Mouse (Mus musculus): ENCODE measurements around the gene Mtif2. TPM values are rescaled to one million over a fixed set of nuclear protein-coding genes. Genes with fewer than 3 reads are reported as not detected.

The Mtif2 gene
- 44.8 and 45.4 TPM in 2 replicates for polyA plus RNA-seq (2014; fragmentation: Nextera tagmentation; extraction: Ambion mirVana)

- H3K9me3 ChIP-seq (ENCODE audit: control insufficient read depth, low read length), result no peaks in the 10 kb centered on the region
- H3K27ac ChIP-seq (ENCODE audit: low read depth), result peak within 1 kb of the TSS; percentile 77
- peak within 1 kb of the TSS; percentile 85 for H3K4me3 ChIP-seq (ENCODE audit: low read depth, low read length)
- H3K27me3 ChIP-seq (replicated peaks; ENCODE audit: control insufficient read depth, insufficient read depth, low read length), result no peaks in the 10 kb centered on the region
- H3K4me2 ChIP-seq (ENCODE audit: low read length), result peak within 1 kb of the TSS; percentile 87
- peaks cover 14% of the 10 kb centered on the region for H3K36me3 ChIP-seq (ENCODE audit: control insufficient read depth, insufficient read depth, low read length)
- peak; percentile 95 for ATAC-seq (replicated peaks; ENCODE audit: low FRiP score, low TSS enrichment, low read depth)
- peaks cover 4% of the 10 kb centered on the region; the same call in 1 of the 2 replicates for H3K4me1 ChIP-seq (replicated peaks; ENCODE audit: control insufficient read depth, insufficient read depth, low read length)
- DNase-seq (ENCODE audit: low spot score), result peak; percentile 94
- WGBS, result 3% methylated on average over 47 of the region's 47 CpGs
- H3K9ac ChIP-seq (ENCODE audit: low read length), result peak within 1 kb of the TSS; percentile 81
Observed at GRCm38 (mm10) chr11:29525988-29526794, at the start of gene Mtif2. TSS of gene Mtif2 (plus strand) at chr11:29526408.

- DNase-seq (ENCODE audit: low spot score) (no peak), ATAC-seq (replicated peaks; ENCODE audit: low FRiP score, low TSS enrichment, low read depth) (no peak)
- Histone ChIP-seq H3K9ac (ENCODE audit: low read length) (no peak overlapping the region), H3K27ac (ENCODE audit: low read depth) (no peak overlapping the region), H3K4me1 (replicated peaks; ENCODE audit: control insufficient read depth, insufficient read depth, low read length) (no peaks in the 10 kb centered on the region), H3K9me3 (ENCODE audit: control insufficient read depth, low read length) (no peaks in the 10 kb centered on the region), H3K4me3 (ENCODE audit: low read depth, low read length) (no peak overlapping the region), H3K36me3 (ENCODE audit: control insufficient read depth, insufficient read depth, low read length) (peaks cover 21% of the 10 kb centered on the region), H3K4me2 (ENCODE audit: low read length) (no peak overlapping the region), H3K27me3 (replicated peaks; ENCODE audit: control insufficient read depth, insufficient read depth, low read length) (no peaks in the 10 kb centered on the region)
- WGBS, result 90% methylated on average over 1 of the region's 1 CpGs
Observed at GRCm38 (mm10) chr11:29493135-29493534, 33.1 kb upstream of the Mtif2 start.

DNA sequence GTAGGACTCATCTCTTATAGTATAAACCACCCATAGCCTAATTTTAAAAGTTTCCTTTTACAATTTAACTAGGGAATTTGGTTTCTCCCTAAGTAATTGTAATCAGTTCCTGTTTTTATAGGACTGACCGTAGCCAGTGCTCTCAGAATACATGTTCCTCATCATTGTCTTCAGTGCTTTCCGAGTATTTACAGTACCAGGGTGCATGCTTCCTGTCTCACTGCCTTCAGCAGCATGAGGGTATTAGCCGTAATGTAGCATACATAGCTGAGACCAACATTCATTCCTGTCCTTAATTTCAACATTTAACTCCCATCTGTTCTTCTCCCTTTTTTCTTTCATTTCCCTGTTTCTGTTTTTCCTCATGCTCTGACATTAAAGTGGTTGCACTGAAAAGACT is 29.2 kb upstream of the Mtif2 start:
- Histone ChIP-seq H3K4me2 (ENCODE audit: low read length) (no peak overlapping the region), H3K4me1 (replicated peaks; ENCODE audit: control insufficient read depth, insufficient read depth, low read length) (no peaks in the 10 kb centered on the region), H3K27ac (ENCODE audit: low read depth) (no peak overlapping the region), H3K4me3 (ENCODE audit: low read depth, low read length) (no peak overlapping the region), H3K27me3 (replicated peaks; ENCODE audit: control insufficient read depth, insufficient read depth, low read length) (no peaks in the 10 kb centered on the region), H3K9me3 (ENCODE audit: control insufficient read depth, low read length) (no peaks in the 10 kb centered on the region), H3K36me3 (ENCODE audit: control insufficient read depth, insufficient read depth, low read length) (peaks cover 25% of the 10 kb centered on the region), H3K9ac (ENCODE audit: low read length) (no peak overlapping the region)
- 38% methylated on average over 3 of the region's 3 CpGs for WGBS
- no peak for DNase-seq (ENCODE audit: low spot score)
- no peak for ATAC-seq (replicated peaks; ENCODE audit: low FRiP score, low TSS enrichment, low read depth)

DNA sequence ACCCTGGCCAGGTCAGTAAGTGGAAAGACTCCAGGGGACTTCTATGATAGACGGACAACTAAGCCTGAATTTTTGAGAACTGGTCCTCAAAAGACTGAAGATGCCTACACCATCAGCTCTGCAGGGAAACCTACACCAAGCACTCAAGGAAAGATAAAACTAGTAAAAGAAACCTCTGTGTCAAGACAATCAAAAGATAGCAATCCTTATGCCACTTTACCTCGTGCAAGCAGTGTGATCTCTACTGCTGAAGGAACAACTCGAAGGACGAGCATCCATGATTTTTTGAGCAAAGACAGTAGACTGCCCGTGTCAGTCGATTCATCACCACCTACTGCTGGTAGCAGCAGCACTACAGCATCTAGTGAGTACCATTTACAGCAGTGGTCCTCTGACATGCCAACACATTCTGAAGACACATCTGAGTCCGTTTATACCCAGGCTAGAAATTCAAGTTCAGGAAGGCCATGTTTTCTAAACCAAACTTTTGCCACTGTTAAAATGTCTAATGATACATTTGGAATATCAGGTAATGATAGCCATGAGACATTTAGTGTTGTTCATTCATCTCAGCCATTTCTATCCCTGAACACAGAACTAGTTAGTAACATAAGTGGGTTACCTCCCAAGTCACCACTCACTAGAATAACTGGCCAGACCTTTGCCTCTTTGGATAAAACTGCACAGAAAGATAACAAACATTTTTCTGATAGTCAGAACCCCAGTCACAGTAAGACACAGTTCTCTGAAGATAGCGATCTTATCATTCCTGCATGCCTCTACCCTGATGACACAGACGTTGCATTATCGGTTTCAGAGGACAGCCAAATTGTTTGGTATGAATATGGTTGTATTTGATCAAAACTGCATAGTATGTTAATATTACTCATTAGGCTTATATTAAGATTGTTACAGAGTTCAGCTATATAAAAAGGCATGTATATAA is 22.0 kb upstream of the Mtif2 start:
- Histone ChIP-seq H3K4me1 (replicated peaks; ENCODE audit: control insufficient read depth, insufficient read depth, low read length) (no peaks in the 10 kb centered on the region), H3K36me3 (ENCODE audit: control insufficient read depth, insufficient read depth, low read length) (peaks cover 46% of the 10 kb centered on the region), H3K4me2 (ENCODE audit: low read length) (no peak overlapping the region), H3K27ac (ENCODE audit: low read depth) (no peak overlapping the region), H3K9ac (ENCODE audit: low read length) (no peak overlapping the region), H3K9me3 (ENCODE audit: control insufficient read depth, low read length) (no peaks in the 10 kb centered on the region), H3K27me3 (replicated peaks; ENCODE audit: control insufficient read depth, insufficient read depth, low read length) (no peaks in the 10 kb centered on the region), H3K4me3 (ENCODE audit: low read depth, low read length) (no peak overlapping the region)
- 89% methylated on average over 10 of the region's 10 CpGs for WGBS
- no peak for DNase-seq (ENCODE audit: low spot score)
- no peak for ATAC-seq (replicated peaks; ENCODE audit: low FRiP score, low TSS enrichment, low read depth)

- ATAC-seq (replicated peaks; ENCODE audit: low FRiP score, low TSS enrichment, low read depth) (no peak), DNase-seq (ENCODE audit: low spot score) (no peak)
- Histone ChIP-seq H3K27ac (ENCODE audit: low read depth) (no peak overlapping the region), H3K27me3 (replicated peaks; ENCODE audit: control insufficient read depth, insufficient read depth, low read length) (no peaks in the 10 kb centered on the region), H3K4me1 (replicated peaks; ENCODE audit: control insufficient read depth, insufficient read depth, low read length) (no peaks in the 10 kb centered on the region), H3K4me3 (ENCODE audit: low read depth, low read length) (no peak overlapping the region), H3K9me3 (ENCODE audit: control insufficient read depth, low read length) (no peaks in the 10 kb centered on the region), H3K4me2 (ENCODE audit: low read length) (no peak overlapping the region), H3K36me3 (ENCODE audit: control insufficient read depth, insufficient read depth, low read length) (peaks cover 46% of the 10 kb centered on the region), H3K9ac (ENCODE audit: low read length) (no peak overlapping the region)
- WGBS, result 89% methylated on average over 2 of the region's 2 CpGs
Observed at GRCm38 (mm10) chr11:29504899-29505625, 21.1 kb upstream of the Mtif2 start.

- H3K9ac ChIP-seq (ENCODE audit: low read length), result no peak overlapping the region
- DNase-seq (ENCODE audit: low spot score) (no peak), ATAC-seq (replicated peaks; ENCODE audit: low FRiP score, low TSS enrichment, low read depth) (no peak)
- 0 out of 2 replicates have a peak, but pooled peaks cover 3% of the 10 kb centered on the region for H3K4me1 ChIP-seq (replicated peaks; ENCODE audit: control insufficient read depth, insufficient read depth, low read length)
- no peaks in the 10 kb centered on the region for H3K27me3 ChIP-seq (replicated peaks; ENCODE audit: control insufficient read depth, insufficient read depth, low read length)
- WGBS, result 95% methylated on average over 1 of the region's 1 CpGs
- H3K27ac ChIP-seq (ENCODE audit: low read depth), result no peak overlapping the region
- H3K9me3 ChIP-seq (ENCODE audit: control insufficient read depth, low read length), result no peaks in the 10 kb centered on the region
- no peak overlapping the region for H3K4me2 ChIP-seq (ENCODE audit: low read length)
- H3K36me3 ChIP-seq (ENCODE audit: control insufficient read depth, insufficient read depth, low read length), result peaks cover 46% of the 10 kb centered on the region
- H3K4me3 ChIP-seq (ENCODE audit: low read depth, low read length), result no peak overlapping the region
Observed at GRCm38 (mm10) chr11:29509421-29509820, 16.8 kb upstream of the Mtif2 start.

GRCm38 (mm10) chr11:29512818-29513535 is 13.2 kb upstream of the Mtif2 start:
- ATAC-seq (replicated peaks; ENCODE audit: low FRiP score, low TSS enrichment, low read depth) (no peak), DNase-seq (ENCODE audit: low spot score) (no peak)
- 0 out of 2 replicates have a peak, but pooled peaks cover 3% of the 10 kb centered on the region for H3K4me1 ChIP-seq (replicated peaks; ENCODE audit: control insufficient read depth, insufficient read depth, low read length)
- H3K9me3 ChIP-seq (ENCODE audit: control insufficient read depth, low read length), result no peaks in the 10 kb centered on the region
- 90% methylated on average over 4 of the region's 4 CpGs for WGBS
- H3K27ac ChIP-seq (ENCODE audit: low read depth), result no peak overlapping the region
- H3K4me3 ChIP-seq (ENCODE audit: low read depth, low read length), result no peak overlapping the region
- H3K36me3 ChIP-seq (ENCODE audit: control insufficient read depth, insufficient read depth, low read length), result peaks cover 25% of the 10 kb centered on the region
- H3K27me3 ChIP-seq (replicated peaks; ENCODE audit: control insufficient read depth, insufficient read depth, low read length), result no peaks in the 10 kb centered on the region
- H3K9ac ChIP-seq (ENCODE audit: low read length), result no peak overlapping the region
- H3K4me2 ChIP-seq (ENCODE audit: low read length), result no peak overlapping the region
